Mouse (Mus musculus): Measurements from ENCODE around the gene Pfn3.

GRCm38 (mm10) chr13:55430566-55430965 is 15.5 kb upstream of the Pfn3 start:
- TF ChIP-seq CTCF (IDR thresholded peaks at IDR 0.05; ENCODE audit: low read depth, low read length), result no peak
- no peak for TF ChIP-seq POLR2A (IDR thresholded peaks at IDR 0.05; ENCODE audit: insufficient read depth, low read length)
- TF ChIP-seq EP300 (IDR thresholded peaks at IDR 0.05; ENCODE audit: insufficient read depth, low read depth, low read length), result no peak

All from ES-Bruce4 (cell line).